Comparison of ENCODE assay signal across 9 mouse cellular contexts in the genomic region with DNA sequence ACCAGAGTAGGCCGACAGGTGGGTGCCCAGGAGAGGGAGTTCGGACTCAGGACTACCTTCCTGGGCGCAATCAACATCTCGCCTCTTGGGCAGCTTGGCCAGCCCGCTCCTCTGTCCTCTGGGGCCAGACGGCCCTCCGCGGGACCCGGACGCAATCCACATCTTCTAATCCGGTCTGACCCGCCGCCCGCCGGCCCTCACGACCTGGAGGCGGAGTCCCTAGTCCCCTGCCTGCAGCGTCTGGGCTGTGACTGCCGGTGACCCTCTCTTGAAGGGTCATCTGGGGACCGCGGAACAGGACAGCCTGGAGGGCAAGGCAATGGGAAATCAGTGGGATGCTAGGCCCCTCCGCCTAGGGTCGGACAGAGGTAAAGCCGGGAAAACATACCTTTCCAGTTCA. TPM values are rescaled to one million over a fixed set of nuclear protein-coding genes. Genes with fewer than 3 reads are reported as not detected.
DNase-seq lines count a peak whose midpoint lies in the region; ATAC-seq lines count a peak whose summit lies in the region.
"Had no signal": no experiment of that assay in that cellular context is flagged by ENCODE, and none has a peak within 500 bp of the region (broad histone marks: within the 10 kb centered on the region; RNA-seq: fewer than 3 reads in every experiment).

No protein-coding gene starts in this region.

- H3K27me3 ChIP-seq in lung, embryonic 15.5 days, result peaks cover 56% of the 10 kb centered on the region
- H3K27me3 ChIP-seq in embryonic facial prominence, embryonic 12.5 days, result peaks cover 61% of the 10 kb centered on the region
- peaks cover 54% of the 10 kb centered on the region for H3K27me3 ChIP-seq in hindbrain, embryonic 15.5 days

- H3K9me3 ChIP-seq in lung, embryonic 15.5 days, result no peaks in the 10 kb centered on the region
- no peaks in the 10 kb centered on the region for H3K9me3 ChIP-seq in embryonic facial prominence, embryonic 12.5 days
- no peaks in the 10 kb centered on the region for H3K9me3 ChIP-seq in hindbrain, embryonic 15.5 days

- no peaks in the 10 kb centered on the region for H3K36me3 ChIP-seq in lung, embryonic 15.5 days
- H3K36me3 ChIP-seq in embryonic facial prominence, embryonic 12.5 days, result no peaks in the 10 kb centered on the region
- no peaks in the 10 kb centered on the region for H3K36me3 ChIP-seq in hindbrain, embryonic 15.5 days

- peak overlapping the region; percentile 85 for H3K4me2 ChIP-seq in lung, embryonic 15.5 days
- H3K4me2 ChIP-seq in embryonic facial prominence, embryonic 12.5 days (replicated peaks), result peak overlapping the region; percentile 58; the same call in 1 of the 2 replicates
- H3K4me2 ChIP-seq in hindbrain, embryonic 15.5 days, result 0 out of 2 replicates have a peak overlapping the region, but pooled peaks have one; percentile 77

- no peak overlapping the region for H3K4me3 ChIP-seq in lung, embryonic 15.5 days
- H3K4me3 ChIP-seq in embryonic facial prominence, embryonic 12.5 days, result peak overlapping the region; percentile 39; the same call in 1 of the 2 replicates
- H3K4me3 ChIP-seq in hindbrain, embryonic 15.5 days, result no peak overlapping the region

- H3K4me1 ChIP-seq in lung, embryonic 15.5 days, result peaks cover 19% of the 10 kb centered on the region
- peaks cover 11% of the 10 kb centered on the region; the same call in 1 of the 2 replicates for H3K4me1 ChIP-seq in embryonic facial prominence, embryonic 12.5 days
- peaks cover 18% of the 10 kb centered on the region for H3K4me1 ChIP-seq in hindbrain, embryonic 15.5 days (replicated peaks)

- ATAC-seq in lung, embryonic 15.5 days (ENCODE audit: borderline replicate concordance, extremely low read depth, low FRiP score, low TSS enrichment), result no peak
- no peak for ATAC-seq in embryonic facial prominence, embryonic 12.5 days (ENCODE audit: insufficient number of reproducible peaks, insufficient read depth, low FRiP score, low TSS enrichment)
- ATAC-seq in hindbrain, embryonic 15.5 days (ENCODE audit: low FRiP score, low read depth), result no peak
- ATAC-seq: inflammation-experienced regulatory T-cells, adult 6 months; Patski had no signal

- DNase-seq in lung, adult 18-20 months, result no peak
- DNase-seq in neural tube, embryonic 10.5 days (ENCODE audit: extremely low spot score, low spot score), result peak; percentile 42
- no peak for DNase-seq in right cerebral cortex, postnatal 14 days
- DNase-seq in thymus, postnatal 14 days, result no peak

- no peak overlapping the region for H3K27ac ChIP-seq in lung, embryonic 15.5 days
- H3K27ac ChIP-seq in embryonic facial prominence, embryonic 12.5 days, result no peak overlapping the region
- no peak overlapping the region for H3K27ac ChIP-seq in hindbrain, embryonic 15.5 days (replicated peaks)

- no peak overlapping the region for H3K9ac ChIP-seq in lung, embryonic 15.5 days
- H3K9ac ChIP-seq in embryonic facial prominence, embryonic 12.5 days, result no peak overlapping the region
- H3K9ac ChIP-seq in hindbrain, embryonic 15.5 days, result no peak overlapping the region

- 8% methylated on average over 24 of the region's 24 CpGs for WGBS in lung, embryonic 15.5 days
- 4% methylated on average over 23 of the region's 24 CpGs for WGBS in embryonic facial prominence, embryonic 12.5 days
- WGBS in hindbrain, embryonic 15.5 days, result 8% methylated on average over 23 of the region's 24 CpGs

RNA-seq across cellular contexts. Expression of gene Nodal, which starts 1.4 kb away (rescaled TPM):
- 0.09 TPM in 1 of 2 replicates, not detected in the other for polyA plus RNA-seq in lung, embryonic 15.5 days (2015; fragmentation: Nextera tagmentation; extraction: Ambion mirVana)
- polyA plus RNA-seq in embryonic facial prominence, embryonic 12.5 days (2016; fragmentation: Nextera tagmentation; extraction: Ambion mirVana), result 0.10 TPM in 1 of 2 replicates, not detected in the other
- 0.30 and 0.34 TPM in 2 replicates for polyA plus RNA-seq in hindbrain, embryonic 15.5 days (2015; fragmentation: Nextera tagmentation; extraction: Ambion mirVana)
- polyA plus RNA-seq: Patski had no signal

RNA-seq across cellular contexts. Expression of gene Eif4ebp2, which starts 33.3 kb away (rescaled TPM):
- 69.3 and 71.4 TPM in 2 replicates for polyA plus RNA-seq in lung, embryonic 15.5 days (2015; fragmentation: Nextera tagmentation; extraction: Ambion mirVana)
- 60.4 and 64.9 TPM in 2 replicates for polyA plus RNA-seq in embryonic facial prominence, embryonic 12.5 days (2016; fragmentation: Nextera tagmentation; extraction: Ambion mirVana)
- polyA plus RNA-seq in hindbrain, embryonic 15.5 days (2015; fragmentation: Nextera tagmentation; extraction: Ambion mirVana), result 55.7 and 56.2 TPM in 2 replicates

RNA-seq across cellular contexts. Expression of gene Pald1, which starts 35.8 kb away (rescaled TPM):
- 47.5 and 48.1 TPM in 2 replicates for polyA plus RNA-seq in lung, embryonic 15.5 days (2015; fragmentation: Nextera tagmentation; extraction: Ambion mirVana)
- 26.7 and 28.6 TPM in 2 replicates for polyA plus RNA-seq in embryonic facial prominence, embryonic 12.5 days (2016; fragmentation: Nextera tagmentation; extraction: Ambion mirVana)
- polyA plus RNA-seq in hindbrain, embryonic 15.5 days (2015; fragmentation: Nextera tagmentation; extraction: Ambion mirVana), result 26.4 and 32.4 TPM in 2 replicates

RNA-seq across cellular contexts. Expression of gene Lrrc20, which starts 56.5 kb away (rescaled TPM):
- polyA plus RNA-seq in lung, embryonic 15.5 days (2015; fragmentation: Nextera tagmentation; extraction: Ambion mirVana), result 7.9 and 8.2 TPM in 2 replicates
- polyA plus RNA-seq in embryonic facial prominence, embryonic 12.5 days (2016; fragmentation: Nextera tagmentation; extraction: Ambion mirVana), result 10.9 and 12.7 TPM in 2 replicates
- 15.6 and 17.8 TPM in 2 replicates for polyA plus RNA-seq in hindbrain, embryonic 15.5 days (2015; fragmentation: Nextera tagmentation; extraction: Ambion mirVana)
